9 mouse cellular contexts compared by ENCODE assay signal in the genomic region with DNA sequence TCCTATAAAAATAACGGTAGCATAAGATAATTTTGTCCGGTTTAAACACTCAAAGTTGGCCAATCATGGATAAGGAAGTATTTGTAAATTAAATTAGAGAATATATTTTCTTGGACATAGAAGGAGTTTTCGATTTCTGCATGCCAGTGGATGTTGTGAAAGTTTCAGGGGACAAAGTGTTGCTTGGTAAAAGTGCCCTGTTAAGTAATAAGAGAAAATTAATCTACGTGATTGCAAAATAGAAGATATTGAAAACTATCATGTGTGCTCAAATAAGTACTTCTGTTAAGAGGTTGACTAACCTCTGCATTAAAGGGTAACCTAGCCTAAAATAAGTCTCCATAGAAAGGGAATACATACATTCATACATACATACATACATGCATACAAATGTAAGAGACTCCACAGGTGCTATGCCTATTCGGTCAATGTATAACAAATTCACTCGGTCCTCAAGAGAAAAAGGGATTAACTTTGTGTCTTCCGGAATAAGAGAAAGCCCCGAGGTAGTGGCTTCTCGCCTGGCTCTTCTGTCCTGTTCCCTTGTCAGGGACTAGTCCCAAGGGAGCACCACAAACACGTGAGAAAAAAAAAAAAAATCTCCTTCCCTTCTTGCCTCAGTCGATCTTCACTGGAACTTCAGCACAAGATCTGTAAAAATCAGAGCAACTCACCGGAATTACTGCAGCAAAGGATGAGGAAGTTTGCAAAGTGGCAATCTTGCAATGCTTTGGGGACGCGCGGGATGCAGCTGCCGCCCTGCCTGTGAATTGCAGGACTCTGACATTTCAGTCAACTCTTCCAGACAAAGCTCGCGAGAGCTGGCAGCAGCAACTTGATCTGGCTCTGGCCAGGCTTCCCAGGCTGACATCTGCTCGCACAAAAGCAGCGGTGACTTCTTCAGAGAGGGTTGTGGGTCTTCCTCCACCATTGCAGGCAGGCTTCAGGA. TPM values are rescaled to one million over a fixed set of nuclear protein-coding genes. Genes with fewer than 3 reads are reported as not detected.
DNase-seq lines count a peak whose midpoint lies in the region; ATAC-seq and TF ChIP-seq lines count a peak whose summit lies in the region.
"Had no signal": no experiment of that assay in that cellular context is flagged by ENCODE, and none has a peak within 500 bp of the region (broad histone marks: within the 10 kb centered on the region; RNA-seq: fewer than 3 reads in every experiment).

No protein-coding gene starts in this region.

- no peaks in the 10 kb centered on the region for H3K9me3 ChIP-seq in E14TG2a.4 (ENCODE audit: low read length)
- no peaks in the 10 kb centered on the region for H3K9me3 ChIP-seq in hindbrain, embryonic 10.5 days
- H3K9me3 ChIP-seq in lung, postnatal 0 days (ENCODE audit: low read length): no peaks in the 10 kb centered on the region

- H3K4me1 ChIP-seq in E14TG2a.4 (replicated peaks; ENCODE audit: low read depth, low read length): peaks cover 6% of the 10 kb centered on the region; the same call in 1 of the 2 replicates
- H3K4me1 ChIP-seq in brown adipose tissue, adult 24 weeks (ENCODE audit: control insufficient read depth, insufficient read depth, insufficient read length, low read length): no peaks in the 10 kb centered on the region
- no peaks in the 10 kb centered on the region for H3K4me1 ChIP-seq in hindbrain, embryonic 10.5 days (replicated peaks)
- no peaks in the 10 kb centered on the region for H3K4me1 ChIP-seq in lung, postnatal 0 days (ENCODE audit: insufficient read depth, low read depth, low read length)

- H3K4me2 ChIP-seq in lung, postnatal 0 days (replicated peaks; ENCODE audit: low read depth, low read length): peak overlapping the region; percentile 52

- WGBS in hindbrain, embryonic 10.5 days: 20% methylated on average over 20 of the region's 20 CpGs
- 16% methylated on average over 20 of the region's 20 CpGs for WGBS in lung, postnatal 0 days

- peak; percentile 83 for ATAC-seq in lung, postnatal 0 days

- H3K36me3 ChIP-seq in E14TG2a.4 (ENCODE audit: insufficient read depth, low read length): no peaks in the 10 kb centered on the region
- no peaks in the 10 kb centered on the region for H3K36me3 ChIP-seq in hindbrain, embryonic 10.5 days
- H3K36me3 ChIP-seq in lung, postnatal 0 days (ENCODE audit: insufficient read depth, low read length): no peaks in the 10 kb centered on the region
- H3K36me3 ChIP-seq: G1E had no signal

- no peak for TF ChIP-seq EP300 in lung, postnatal 0 days (IDR thresholded peaks at IDR 0.05)

- H3K27me3 ChIP-seq in E14TG2a.4 (ENCODE audit: insufficient read depth, low read length): no peaks in the 10 kb centered on the region
- no peaks in the 10 kb centered on the region for H3K27me3 ChIP-seq in hindbrain, embryonic 10.5 days (ENCODE audit: insufficient read depth, poor library complexity, severe bottlenecking)
- H3K27me3 ChIP-seq in lung, postnatal 0 days (replicated peaks; ENCODE audit: insufficient read depth, low read length): no peaks in the 10 kb centered on the region

- H3K4me3 ChIP-seq in E14TG2a.4 (replicated peaks; ENCODE audit: low read length): peak overlapping the region; percentile 62
- peak overlapping the region; percentile 56 for H3K4me3 ChIP-seq in brown adipose tissue, adult 24 weeks (ENCODE audit: insufficient read depth, low read depth, low read length)
- H3K4me3 ChIP-seq in hindbrain, embryonic 10.5 days: peak overlapping the region; percentile 51
- peak overlapping the region; percentile 33 for H3K4me3 ChIP-seq in lung, postnatal 0 days (ENCODE audit: low read depth, low read length)

- 0 out of 2 replicates have a peak overlapping the region, but pooled peaks have one; percentile 4 for H3K9ac ChIP-seq in lung, postnatal 0 days (replicated peaks; ENCODE audit: low read depth)

- H3K27ac ChIP-seq in brown adipose tissue, adult 24 weeks (replicated peaks; ENCODE audit: low read depth, low read length): peak overlapping the region; percentile 39
- H3K27ac ChIP-seq in hindbrain, embryonic 10.5 days: peak overlapping the region; percentile 80
- H3K27ac ChIP-seq in lung, postnatal 0 days (ENCODE audit: low read length): no peak overlapping the region

- DNase-seq in forelimb bud, embryonic 11.5 days (ENCODE audit: low read depth, low spot score): peak; percentile 84
- peak; percentile 89 for DNase-seq in hindbrain, embryonic 10.5 days (ENCODE audit: low spot score)
- DNase-seq in layer of hippocampus, postnatal 25 days (ENCODE audit: extremely low spot score in 1 of 2, low spot score in 1 of 2): peak; percentile 10 to 13
- peak; percentile 88 for DNase-seq in lung, postnatal 0 days (ENCODE audit: low spot score)
- peak; percentile 15 to 16 for DNase-seq in right cerebral cortex, adult 2 months (ENCODE audit: low spot score in 2 of 2)
- DNase-seq in spleen, adult 12 weeks (ENCODE audit: low spot score): no peak

- no peak for TF ChIP-seq CTCF in E14TG2a.4 (conservative IDR thresholded peaks at IDR 0.05; ENCODE audit: low read length)
- TF ChIP-seq CTCF in lung, postnatal 0 days (IDR thresholded peaks at IDR 0.05): no peak

RNA-seq across cellular contexts. Expression of gene Bche, which starts 0.5 kb away (rescaled TPM):
- 38.3 and 48.4 TPM in 2 replicates for polyA plus RNA-seq in brown adipose tissue, adult 24 weeks (2012; ENCODE audit: insufficient read depth, insufficient read length, missing spikeins)
- 2.4 and 4.6 TPM in 2 replicates for polyA plus RNA-seq in hindbrain, embryonic 10.5 days (2016; fragmentation: Nextera tagmentation; extraction: Ambion mirVana)
- total RNA-seq in layer of hippocampus, postnatal 25 days (2021): 1 to 10 TPM; 4.4 to 4.7 TPM
- 0.60 and 0.70 TPM in 2 replicates for polyA plus RNA-seq in lung, postnatal 0 days (2015; fragmentation: Nextera tagmentation; extraction: Ambion mirVana)
- polyA plus RNA-seq: G1E had no signal
